Mouse (Mus musculus): ENCODE results near the gene Bcap29. TPM values are rescaled to one million over a fixed set of nuclear protein-coding genes. Genes with fewer than 3 reads are reported as not detected.

Bcap29 gene
- total RNA-seq, 1 experiment: 19.8 TPM

- H3K9me3 ChIP-seq (ENCODE audit: control insufficient read depth, insufficient read depth, low read depth, low read length): no peaks in the 10 kb centered on the region
- no peak for DNase-seq (ENCODE audit: low read depth, low spot score)
- no peak overlapping the region for H3K27ac ChIP-seq (ENCODE audit: insufficient read depth, low read depth, low read length, poor library complexity, severe bottlenecking)
- in situ Hi-C loops (cut with MboI; ENCODE audit: low sequenced_read_pairs in 2 of 2, unreplicated experiment in 2 of 2): no loop called here
- no peaks in the 10 kb centered on the region for H3K36me3 ChIP-seq (ENCODE audit: control insufficient read depth, insufficient read depth, low read length, poor library complexity, severe bottlenecking)
- no peak overlapping the region for H3K9ac ChIP-seq (ENCODE audit: insufficient read depth, low read depth, low read length, poor library complexity, severe bottlenecking)
- no peaks in the 10 kb centered on the region for H3K4me1 ChIP-seq (ENCODE audit: control insufficient read depth in 2 of 2, insufficient read depth in 2 of 2, low read length in 2 of 2, poor library complexity in 1 of 2)
- no peak overlapping the region for H3K4me3 ChIP-seq (ENCODE audit: insufficient read depth in 1 of 2, low read depth in 1 of 2, low read length in 2 of 2, poor library complexity in 1 of 2, severe bottlenecking in 1 of 2)
- TF ChIP-seq CHD2 (IDR thresholded peaks at IDR 0.05; ENCODE audit: low read depth, low read length): no peak
- no peak for TF ChIP-seq MAFK (IDR thresholded peaks at IDR 0.05; ENCODE audit: insufficient read depth, low read depth, low read length)
- TF ChIP-seq ZC3H11A (IDR thresholded peaks at IDR 0.05; ENCODE audit: borderline replicate concordance, low read depth, low read length): no peak
Observed at GRCm38 (mm10) chr12:31583726-31584125, 50.7 kb downstream of the Bcap29 start.

GRCm38 (mm10) chr12:31582081-31582480 lies 52.4 kb downstream of the Bcap29 start:
- DNase-seq (ENCODE audit: low read depth, low spot score): no peak
- H3K9me3 ChIP-seq (ENCODE audit: control insufficient read depth, insufficient read depth, low read depth, low read length): no peaks in the 10 kb centered on the region
- no peak for TF ChIP-seq ZC3H11A (IDR thresholded peaks at IDR 0.05; ENCODE audit: borderline replicate concordance, low read depth, low read length)
- no peak for TF ChIP-seq MAFK (IDR thresholded peaks at IDR 0.05; ENCODE audit: insufficient read depth, low read depth, low read length)
- TF ChIP-seq CHD2 (IDR thresholded peaks at IDR 0.05; ENCODE audit: low read depth, low read length): no peak
- TF ChIP-seq ZNF384 (IDR thresholded peaks at IDR 0.05; ENCODE audit: low read depth, low read length): no peak
- in situ Hi-C loops (cut with MboI; ENCODE audit: low sequenced_read_pairs in 2 of 2, unreplicated experiment in 2 of 2): no loop called here
- no peak overlapping the region for H3K9ac ChIP-seq (ENCODE audit: insufficient read depth, low read depth, low read length, poor library complexity, severe bottlenecking)
- no peak overlapping the region for H3K4me3 ChIP-seq (ENCODE audit: insufficient read depth in 1 of 2, low read depth in 1 of 2, low read length in 2 of 2, poor library complexity in 1 of 2, severe bottlenecking in 1 of 2)
- H3K27ac ChIP-seq (ENCODE audit: insufficient read depth, low read depth, low read length, poor library complexity, severe bottlenecking): no peak overlapping the region
- no peaks in the 10 kb centered on the region for H3K36me3 ChIP-seq (ENCODE audit: control insufficient read depth, insufficient read depth, low read length, poor library complexity, severe bottlenecking)
- H3K4me1 ChIP-seq (ENCODE audit: control insufficient read depth in 2 of 2, insufficient read depth in 2 of 2, low read length in 2 of 2, poor library complexity in 1 of 2): no peaks in the 10 kb centered on the region

GRCm38 (mm10) chr12:31581319-31581810 lies 53.1 kb downstream of the Bcap29 start:
- TF ChIP-seq ZNF384 (IDR thresholded peaks at IDR 0.05; ENCODE audit: low read depth, low read length) (no peak), HCFC1 (IDR thresholded peaks at IDR 0.05; ENCODE audit: borderline replicate concordance, insufficient read depth, low read length) (no peak), MAFK (IDR thresholded peaks at IDR 0.05; ENCODE audit: insufficient read depth, low read depth, low read length) (no peak), CHD2 (IDR thresholded peaks at IDR 0.05; ENCODE audit: low read depth, low read length) (no peak), ZC3H11A (IDR thresholded peaks at IDR 0.05; ENCODE audit: borderline replicate concordance, low read depth, low read length) (no peak)
- no peak overlapping the region for H3K4me3 ChIP-seq (ENCODE audit: insufficient read depth in 1 of 2, low read depth in 1 of 2, low read length in 2 of 2, poor library complexity in 1 of 2, severe bottlenecking in 1 of 2)
- no peaks in the 10 kb centered on the region for H3K36me3 ChIP-seq (ENCODE audit: control insufficient read depth, insufficient read depth, low read length, poor library complexity, severe bottlenecking)
- no peaks in the 10 kb centered on the region for H3K9me3 ChIP-seq (ENCODE audit: control insufficient read depth, insufficient read depth, low read depth, low read length)
- H3K4me1 ChIP-seq (ENCODE audit: control insufficient read depth in 2 of 2, insufficient read depth in 2 of 2, low read length in 2 of 2, poor library complexity in 1 of 2): no peaks in the 10 kb centered on the region
- in situ Hi-C loops (cut with MboI; ENCODE audit: low sequenced_read_pairs in 2 of 2, unreplicated experiment in 2 of 2): no loop called here
- no peak overlapping the region for H3K9ac ChIP-seq (ENCODE audit: insufficient read depth, low read depth, low read length, poor library complexity, severe bottlenecking)
- DNase-seq (ENCODE audit: low read depth, low spot score): no peak
- no peak overlapping the region for H3K27ac ChIP-seq (ENCODE audit: insufficient read depth, low read depth, low read length, poor library complexity, severe bottlenecking)

GRCm38 (mm10) chr12:31580634-31581318 lies 53.7 kb downstream of the Bcap29 start:
- no peaks in the 10 kb centered on the region for H3K36me3 ChIP-seq (ENCODE audit: control insufficient read depth, insufficient read depth, low read length, poor library complexity, severe bottlenecking)
- DNase-seq (ENCODE audit: low read depth, low spot score): no peak
- no peak overlapping the region for H3K27ac ChIP-seq (ENCODE audit: insufficient read depth, low read depth, low read length, poor library complexity, severe bottlenecking)
- H3K4me1 ChIP-seq (ENCODE audit: control insufficient read depth in 2 of 2, insufficient read depth in 2 of 2, low read length in 2 of 2, poor library complexity in 1 of 2): no peaks in the 10 kb centered on the region
- no peak overlapping the region for H3K9ac ChIP-seq (ENCODE audit: insufficient read depth, low read depth, low read length, poor library complexity, severe bottlenecking)
- no peak overlapping the region for H3K4me3 ChIP-seq (ENCODE audit: insufficient read depth in 1 of 2, low read depth in 1 of 2, low read length in 2 of 2, poor library complexity in 1 of 2, severe bottlenecking in 1 of 2)
- H3K9me3 ChIP-seq (ENCODE audit: control insufficient read depth, insufficient read depth, low read depth, low read length): no peaks in the 10 kb centered on the region
- no peak for TF ChIP-seq MAFK (IDR thresholded peaks at IDR 0.05; ENCODE audit: insufficient read depth, low read depth, low read length)
- no peak for TF ChIP-seq ZC3H11A (IDR thresholded peaks at IDR 0.05; ENCODE audit: borderline replicate concordance, low read depth, low read length)
- no peak for TF ChIP-seq CHD2 (IDR thresholded peaks at IDR 0.05; ENCODE audit: low read depth, low read length)
- in situ Hi-C loops (cut with MboI; ENCODE audit: low sequenced_read_pairs in 2 of 2, unreplicated experiment in 2 of 2): no loop called here
